Comparison of ENCODE assay signal across 24 mouse cellular contexts in the genomic region with DNA sequence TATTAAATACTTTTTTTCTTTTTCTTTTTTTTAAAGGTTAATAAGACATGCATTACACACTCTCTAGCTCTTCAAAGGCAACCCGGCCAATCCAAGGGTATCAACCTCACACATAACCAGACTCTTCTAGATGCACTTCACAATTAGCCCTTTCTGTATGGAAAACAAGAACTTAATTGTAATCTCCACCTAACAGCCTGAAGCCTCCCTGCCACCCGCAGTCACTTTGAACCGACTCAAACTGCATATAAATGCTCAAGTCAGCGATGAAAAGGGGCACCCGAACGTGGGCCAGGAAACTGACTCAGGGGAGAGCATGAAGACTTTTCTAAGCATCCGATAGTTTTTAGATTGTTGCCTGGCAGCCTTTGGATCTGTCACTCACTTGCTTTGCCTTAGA. TPM values are rescaled to one million over a fixed set of nuclear protein-coding genes. Genes with fewer than 3 reads are reported as not detected.
DNase-seq lines count a peak whose midpoint lies in the region; ATAC-seq lines count a peak whose summit lies in the region.
"Had no signal": no experiment of that assay in that cellular context is flagged by ENCODE, and none has a peak within 500 bp of the region (broad histone marks: within the 10 kb centered on the region; RNA-seq: fewer than 3 reads in every experiment).

No protein-coding gene starts in this region.

- H3K9ac ChIP-seq in forebrain, embryonic 14.5 days (ENCODE audit: low read length): no peak overlapping the region
- H3K9ac ChIP-seq in midbrain, embryonic 16.5 days (ENCODE audit: low read depth, low read length): no peak overlapping the region
- H3K9ac ChIP-seq: embryonic facial prominence, embryonic 13.5 days; heart, embryonic 12.5 days; limb, embryonic 15.5 days; stomach, embryonic 15.5 days had no signal

- DNase-seq in embryo, embryonic 10.5 days (ENCODE audit: low spot score): peak; percentile 19
- no peak for DNase-seq in embryo, embryonic 9.5 days (ENCODE audit: extremely low spot score)
- peak; percentile 3 for DNase-seq in retina, postnatal 1 day
- DNase-seq in retina, embryonic 14.5 days (ENCODE audit: low spot score): no peak
- peak; percentile 72 for DNase-seq in forebrain, embryonic 14.5 days (ENCODE audit: low spot score)
- no peak for DNase-seq in kidney, postnatal 36 days
- no peak for DNase-seq in lung, adult 18-20 months
- DNase-seq: cerebellum, adult 11-12 months; cerebellum, postnatal 25 days; heart, postnatal 36 days; lung, postnatal 14 days; right cerebral cortex, adult 18-20 months; spleen, adult 18-20 months had no signal

- no peaks in the 10 kb centered on the region for H3K27me3 ChIP-seq in forebrain, embryonic 14.5 days (replicated peaks; ENCODE audit: control insufficient read depth, insufficient read depth, low read length)
- no peaks in the 10 kb centered on the region for H3K27me3 ChIP-seq in midbrain, embryonic 16.5 days (ENCODE audit: control insufficient read depth, insufficient read depth, low read depth, low read length)
- H3K27me3 ChIP-seq: embryonic facial prominence, embryonic 13.5 days; heart, embryonic 12.5 days; limb, embryonic 15.5 days; megakaryocyte, embryonic 14.5 days; stomach, embryonic 15.5 days had no signal

- ATAC-seq in forebrain, embryonic 14.5 days: peak; percentile 58; the same call in 1 of the 2 replicates
- 0 out of 2 replicates have a peak, but pooled peaks have one; percentile 54 for ATAC-seq in midbrain, embryonic 16.5 days
- ATAC-seq: CD4-positive, CD25-positive, alpha-beta regulatory T cell, adult 4 months; intestine, postnatal 0 days had no signal

- no peaks in the 10 kb centered on the region for H3K9me3 ChIP-seq in forebrain, embryonic 14.5 days (replicated peaks; ENCODE audit: control insufficient read depth, low read length)
- no peaks in the 10 kb centered on the region for H3K9me3 ChIP-seq in midbrain, embryonic 16.5 days (replicated peaks; ENCODE audit: control insufficient read depth, low read length, poor library complexity, severe bottlenecking)
- H3K9me3 ChIP-seq: embryonic facial prominence, embryonic 13.5 days; heart, embryonic 12.5 days; limb, embryonic 15.5 days; stomach, embryonic 15.5 days had no signal

- no peak overlapping the region for H3K4me3 ChIP-seq in forebrain, embryonic 14.5 days (ENCODE audit: low read depth, low read length)
- no peak overlapping the region for H3K4me3 ChIP-seq in midbrain, embryonic 16.5 days (ENCODE audit: low read depth, low read length)
- H3K4me3 ChIP-seq: embryonic facial prominence, embryonic 13.5 days; heart, embryonic 12.5 days; limb, embryonic 15.5 days; megakaryocyte, embryonic 14.5 days; myocyte; stomach, embryonic 15.5 days had no signal

- no peak overlapping the region for H3K27ac ChIP-seq in forebrain, embryonic 14.5 days (ENCODE audit: low read depth, low read length)
- H3K27ac ChIP-seq in midbrain, embryonic 16.5 days (ENCODE audit: low read length): no peak overlapping the region
- H3K27ac ChIP-seq: embryonic facial prominence, embryonic 13.5 days; kidney, postnatal 0 days; limb, embryonic 15.5 days; stomach, embryonic 15.5 days had no signal

- WGBS in forebrain, embryonic 14.5 days: 7% methylated on average over 7 of the region's 7 CpGs
- WGBS in midbrain, embryonic 16.5 days: 11% methylated on average over 7 of the region's 7 CpGs

- H3K4me2 ChIP-seq in forebrain, embryonic 14.5 days (ENCODE audit: low read length): no peak overlapping the region
- H3K4me2 ChIP-seq in midbrain, embryonic 16.5 days (ENCODE audit: low read length): no peak overlapping the region
- H3K4me2 ChIP-seq: embryonic facial prominence, embryonic 13.5 days; heart, embryonic 12.5 days; limb, embryonic 15.5 days; stomach, embryonic 15.5 days had no signal

- H3K36me3 ChIP-seq in forebrain, embryonic 14.5 days (ENCODE audit: control insufficient read depth, insufficient read depth, low read length): no peaks in the 10 kb centered on the region
- no peaks in the 10 kb centered on the region for H3K36me3 ChIP-seq in midbrain, embryonic 16.5 days (ENCODE audit: control insufficient read depth, insufficient read depth, low read length)
- H3K36me3 ChIP-seq: embryonic facial prominence, embryonic 13.5 days; G1E; heart, embryonic 12.5 days; limb, embryonic 15.5 days; stomach, embryonic 15.5 days had no signal

- H3K4me1 ChIP-seq in forebrain, embryonic 14.5 days (ENCODE audit: control insufficient read depth, insufficient read depth, low read length): peaks cover 16% of the 10 kb centered on the region
- H3K4me1 ChIP-seq in midbrain, embryonic 16.5 days (ENCODE audit: control insufficient read depth, insufficient read depth, low read length): peaks cover 6% of the 10 kb centered on the region
- H3K4me1 ChIP-seq: heart, embryonic 12.5 days; stomach, embryonic 15.5 days had no signal

RNA-seq across cellular contexts. Expression of gene Adamts20, which starts 12.1 kb away (rescaled TPM):
- 2.3 and 2.5 TPM in 2 replicates for polyA plus RNA-seq in forebrain, embryonic 14.5 days (2014; fragmentation: Nextera tagmentation; extraction: Ambion mirVana)
- 1.5 and 2.0 TPM in 2 replicates for polyA plus RNA-seq in midbrain, embryonic 16.5 days (2015; fragmentation: Nextera tagmentation; extraction: Ambion mirVana)
- polyA plus RNA-seq: CD4-positive, CD25-positive, alpha-beta regulatory T cell, adult 4 months; G1E; myocyte had no signal

Comparison
In these comparisons a context has a peak if more than half of its experiments do, and no peak if none do; other contexts are left out.
1. DNase-seq: peak in embryo, embryonic 10.5 days (single experiment), retina, postnatal 1 day (single experiment) and forebrain, embryonic 14.5 days (single experiment); none in embryo, embryonic 9.5 days (single experiment), retina, embryonic 14.5 days (single experiment), kidney, postnatal 36 days (0 of 2) and lung, adult 18-20 months (0 of 2).